Mouse (Mus musculus) cortical plate, adult 2 months (tissue): ENCODE data around the gene Lrrfip2.

Source experiments
- CTCF ChIP-seq: fragments of 200-500 bp; IDR thresholded peaks from 2 replicates; pipeline ENCODE4 v1.5.1; 2011; ENCODE audit warnings: mild to moderate bottlenecking, control low read depth, low read length; ENCODE audit not compliant: insufficient read depth; ENCODE audit errors: extremely low read depth
- POLR2A ChIP-seq: fragments of 200-500 bp; IDR thresholded peaks from 2 replicates; pipeline ENCODE4 v1.6.1; 2011; ENCODE audit warnings: mild to moderate bottlenecking, low read length, control low read depth; ENCODE audit not compliant: insufficient read depth; ENCODE audit errors: extremely low read depth

- TF ChIP-seq POLR2A (no peak), CTCF (no peak)
These were observed 126.0 kb downstream of the Lrrfip2 start for GRCm38 (mm10) chr9:111243384-111243783.
